Mouse (Mus musculus) cerebellum, adult 8-10 months (tissue): ENCODE results near the gene Ankrd6.

Source experiments
- DNase-seq: peaks from one replicate; pipeline ENCODE4 v3.0.0; 2022

Ankrd6 gene

GRCm38 (mm10) chr4:32948696-32949095 lies 1.9 kb downstream of the Ankrd6 start:
- DNase-seq = no peak

- no peak for DNase-seq
Observed at GRCm38 (mm10) chr4:32947631-32948030, 3.0 kb downstream of the Ankrd6 start.

GRCm38 (mm10) chr4:32940984-32941383 lies 9.7 kb downstream of the Ankrd6 start:
- DNase-seq = no peak

GRCm38 (mm10) chr4:32939964-32940363 lies 10.7 kb downstream of the Ankrd6 start:
- no peak for DNase-seq

- no peak for DNase-seq
Observed at GRCm38 (mm10) chr4:32939521-32939920, 11.1 kb downstream of the Ankrd6 start.

GRCm38 (mm10) chr4:32936762-32937341 lies 13.8 kb downstream of the Ankrd6 start:
- no peak for DNase-seq

- no peak for DNase-seq
Observed at GRCm38 (mm10) chr4:32932056-32932455, 18.6 kb downstream of the Ankrd6 start.

GRCm38 (mm10) chr4:32929750-32930149 lies 20.9 kb downstream of the Ankrd6 start:
- DNase-seq = no peak

GRCm38 (mm10) chr4:32928692-32929448 lies 21.8 kb downstream of the Ankrd6 start:
- no peak for DNase-seq

- no peak for DNase-seq
Observed at GRCm38 (mm10) chr4:32923891-32924294, 26.7 kb downstream of the Ankrd6 start.

- DNase-seq = peak; percentile 10
Observed at GRCm38 (mm10) chr4:32923436-32923835, 27.2 kb downstream of the Ankrd6 start.

- no peak for DNase-seq
Observed at GRCm38 (mm10) chr4:32922871-32923270, 27.8 kb downstream of the Ankrd6 start.

- DNase-seq = no peak
Observed at GRCm38 (mm10) chr4:32920863-32921262, 29.8 kb downstream of the Ankrd6 start.

- DNase-seq = no peak
Observed at GRCm38 (mm10) chr4:32918571-32918970, 32.1 kb downstream of the Ankrd6 start.

GRCm38 (mm10) chr4:32916689-32917385 lies 33.8 kb downstream of the Ankrd6 start:
- no peak for DNase-seq

GRCm38 (mm10) chr4:32915928-32916327 lies 34.7 kb downstream of the Ankrd6 start:
- DNase-seq = no peak

GRCm38 (mm10) chr4:32909996-32910395 lies 40.6 kb downstream of the Ankrd6 start:
- no peak for DNase-seq

GRCm38 (mm10) chr4:32909241-32909979 lies 41.2 kb downstream of the Ankrd6 start:
- no peak for DNase-seq

GRCm38 (mm10) chr4:32907631-32908030 lies 43.0 kb downstream of the Ankrd6 start:
- no peak for DNase-seq

GRCm38 (mm10) chr4:32906627-32907026 lies 44.0 kb downstream of the Ankrd6 start:
- DNase-seq = no peak

GRCm38 (mm10) chr4:32905913-32906312 lies 44.7 kb downstream of the Ankrd6 start:
- no peak for DNase-seq

- no peak for DNase-seq
Observed at GRCm38 (mm10) chr4:32905381-32905780, 45.3 kb downstream of the Ankrd6 start.

- no peak for DNase-seq
Observed at GRCm38 (mm10) chr4:32903826-32904225, 46.8 kb downstream of the Ankrd6 start.
